Comparison of ENCODE assay signal across 26 mouse cellular contexts in genomic region chr12:31369656-31370055, GRCm38 (mm10). TPM values are rescaled to one million over a fixed set of nuclear protein-coding genes. Genes with fewer than 3 reads are reported as not detected.
DNase-seq lines count a peak whose midpoint lies in the region; ATAC-seq and TF ChIP-seq lines count a peak whose summit lies in the region.
"Had no signal": no experiment of that assay in that cellular context is flagged by ENCODE, and none has a peak within 500 bp of the region (broad histone marks: within the 10 kb centered on the region; RNA-seq: fewer than 3 reads in every experiment).

No protein-coding gene starts in this region.

- no peak overlapping the region for H3K27ac ChIP-seq in intestine, postnatal 0 days (ENCODE audit: low read depth, low read length)
- H3K27ac ChIP-seq in intestine, embryonic 16.5 days (ENCODE audit: low read length), result no peak overlapping the region
- no peak overlapping the region for H3K27ac ChIP-seq in testis, adult 2 months (ENCODE audit: control insufficient read depth, insufficient read depth, low read depth, low read length)
- H3K27ac ChIP-seq in forebrain, embryonic 13.5 days, result no peak overlapping the region
- H3K27ac ChIP-seq: left cerebral cortex, adult 2 months; neural tube, embryonic 15.5 days had no signal

- 74% methylated on average over 7 of the region's 7 CpGs for WGBS in intestine, postnatal 0 days
- WGBS in intestine, embryonic 16.5 days, result 73% methylated on average over 7 of the region's 7 CpGs
- 92% methylated on average over 7 of the region's 7 CpGs for WGBS in forebrain, embryonic 13.5 days

- TF ChIP-seq CTCF in intestine, postnatal 0 days (IDR thresholded peaks at IDR 0.05; ENCODE audit: low read depth), result peak; percentile 33
- TF ChIP-seq CTCF in testis, adult 2 months (IDR thresholded peaks at IDR 0.05; ENCODE audit: control insufficient read depth, insufficient read depth, insufficient replicate concordance, low read depth, low read length), result no peak

- no peak overlapping the region for H3K4me2 ChIP-seq in intestine, postnatal 0 days (replicated peaks; ENCODE audit: low read depth)
- H3K4me2 ChIP-seq in intestine, embryonic 16.5 days (ENCODE audit: low read depth, low read length), result no peak overlapping the region
- H3K4me2 ChIP-seq in forebrain, embryonic 13.5 days, result no peak overlapping the region
- H3K4me2 ChIP-seq: neural tube, embryonic 15.5 days had no signal

- ATAC-seq in intestine, postnatal 0 days, result no peak
- ATAC-seq in intestine, embryonic 16.5 days, result no peak
- no peak for ATAC-seq in forebrain, embryonic 13.5 days
- ATAC-seq: CD4-positive, CD25-positive, alpha-beta regulatory T cell, adult 4 months; forebrain, embryonic 16.5 days had no signal

- no peak for TF ChIP-seq POLR2A in testis, adult 2 months (IDR thresholded peaks at IDR 0.05; ENCODE audit: control insufficient read depth, low read depth, low read length)

- no peak overlapping the region for H3K4me3 ChIP-seq in intestine, postnatal 0 days (ENCODE audit: low read depth, low read length)
- no peak overlapping the region for H3K4me3 ChIP-seq in intestine, embryonic 16.5 days (ENCODE audit: low read length)
- peak overlapping the region; percentile 53 for H3K4me3 ChIP-seq in testis, adult 2 months (ENCODE audit: control insufficient read depth, low read depth, low read length)
- no peak overlapping the region for H3K4me3 ChIP-seq in forebrain, embryonic 13.5 days
- H3K4me3 ChIP-seq: left cerebral cortex, adult 2 months; megakaryocyte, embryonic 14.5 days; neural tube, embryonic 15.5 days had no signal

- DNase-seq in heart, adult 11 months, result peak; percentile 1
- no peak for DNase-seq in heart, adult 18-20 months
- no peak for DNase-seq in testis, postnatal 10 days (ENCODE audit: low spot score)
- no peak for DNase-seq in right cerebral cortex, postnatal 10 days (ENCODE audit: low spot score in 2 of 2)
- DNase-seq: adrenal gland, postnatal 14 days; cerebellum, adult 11 months; embryo, embryonic 11 days; gastrocnemius, postnatal 36 days; kidney, adult 9 months; kidney, postnatal 25 days; layer of hippocampus, adult 9-11 months; left cerebral cortex, postnatal 4 days; lung, adult 2 months; right cerebral cortex, postnatal 14 days had no signal

- no peaks in the 10 kb centered on the region for H3K27me3 ChIP-seq in intestine, postnatal 0 days (replicated peaks; ENCODE audit: control insufficient read depth, insufficient read depth, low read length)
- H3K27me3 ChIP-seq in intestine, embryonic 16.5 days (replicated peaks; ENCODE audit: control insufficient read depth, insufficient read depth, low read length), result no peaks in the 10 kb centered on the region
- H3K27me3 ChIP-seq in testis, adult 2 months (ENCODE audit: control insufficient read depth, insufficient read depth, low read length), result no peaks in the 10 kb centered on the region
- H3K27me3 ChIP-seq in forebrain, embryonic 13.5 days, result no peaks in the 10 kb centered on the region
- H3K27me3 ChIP-seq: megakaryocyte, embryonic 14.5 days; neural tube, embryonic 15.5 days had no signal

- no peaks in the 10 kb centered on the region for H3K9me3 ChIP-seq in intestine, postnatal 0 days (ENCODE audit: control insufficient read depth)
- no peaks in the 10 kb centered on the region for H3K9me3 ChIP-seq in intestine, embryonic 16.5 days (ENCODE audit: control insufficient read depth, low read length)
- H3K9me3 ChIP-seq in forebrain, embryonic 13.5 days (replicated peaks), result no peaks in the 10 kb centered on the region
- H3K9me3 ChIP-seq: G1E; megakaryocyte, embryonic 14.5 days; neural tube, embryonic 15.5 days had no signal

- H3K9ac ChIP-seq in intestine, postnatal 0 days (ENCODE audit: low read depth, low read length), result no peak overlapping the region
- no peak overlapping the region for H3K9ac ChIP-seq in intestine, embryonic 16.5 days (ENCODE audit: low read depth, low read length)
- no peak overlapping the region for H3K9ac ChIP-seq in forebrain, embryonic 13.5 days
- H3K9ac ChIP-seq: neural tube, embryonic 15.5 days had no signal

- H3K4me1 ChIP-seq in intestine, postnatal 0 days (replicated peaks; ENCODE audit: control insufficient read depth, insufficient read depth, low read length), result no peaks in the 10 kb centered on the region
- no peaks in the 10 kb centered on the region for H3K4me1 ChIP-seq in intestine, embryonic 16.5 days (ENCODE audit: control insufficient read depth, insufficient read depth, low read length)
- peaks cover 1% of the 10 kb centered on the region for H3K4me1 ChIP-seq in testis, adult 2 months (ENCODE audit: control insufficient read depth, insufficient read depth, low read length)
- no peaks in the 10 kb centered on the region for H3K4me1 ChIP-seq in forebrain, embryonic 13.5 days

- no peaks in the 10 kb centered on the region for H3K36me3 ChIP-seq in intestine, postnatal 0 days (ENCODE audit: control insufficient read depth, insufficient read depth)
- H3K36me3 ChIP-seq in intestine, embryonic 16.5 days (ENCODE audit: control insufficient read depth, insufficient read depth, low read length), result no peaks in the 10 kb centered on the region
- no peaks in the 10 kb centered on the region for H3K36me3 ChIP-seq in testis, adult 2 months (ENCODE audit: control insufficient read depth, insufficient read depth, low read length)
- H3K36me3 ChIP-seq in forebrain, embryonic 13.5 days (ENCODE audit: poor library complexity, severe bottlenecking), result no peaks in the 10 kb centered on the region
- H3K36me3 ChIP-seq: G1E; neural tube, embryonic 15.5 days had no signal

RNA-seq across cellular contexts. Expression of gene Dld, which starts 18.4 kb away (rescaled TPM):
- 100 to 1,000 TPM; 445 to 463 TPM for total RNA-seq in heart, adult 18-20 months (2021)
- 115 and 124 TPM in 2 replicates for polyA plus RNA-seq in intestine, postnatal 0 days (2015; fragmentation: Nextera tagmentation; extraction: Ambion mirVana)
- 156 and 164 TPM in 2 replicates for polyA plus RNA-seq in intestine, embryonic 16.5 days (2015; fragmentation: Nextera tagmentation; extraction: Ambion mirVana)
- polyA plus RNA-seq in testis, adult 2 months (2012; rRNA removed), result 18.9 and 24.4 TPM in 2 replicates
- 124 and 126 TPM in 2 replicates for polyA plus RNA-seq in forebrain, embryonic 13.5 days (2015; fragmentation: Nextera tagmentation; extraction: Ambion mirVana)

RNA-seq across cellular contexts. Expression of gene Slc26a3, which starts 21.0 kb away (rescaled TPM):
- 1 to 10 TPM in 1 of 2 experiments, under 1 TPM in 1; 0.67 to 1.5 TPM for total RNA-seq in heart, adult 18-20 months (2021)
- polyA plus RNA-seq in intestine, postnatal 0 days (2015; fragmentation: Nextera tagmentation; extraction: Ambion mirVana), result 61.6 and 75.4 TPM in 2 replicates
- 26.7 and 30.0 TPM in 2 replicates for polyA plus RNA-seq in intestine, embryonic 16.5 days (2015; fragmentation: Nextera tagmentation; extraction: Ambion mirVana)
- 0.07 and 0.45 TPM in 2 replicates for polyA plus RNA-seq in testis, adult 2 months (2012; rRNA removed)
- polyA plus RNA-seq in forebrain, embryonic 13.5 days (2015; fragmentation: Nextera tagmentation; extraction: Ambion mirVana), result 0.09 TPM in 1 of 2 replicates, not detected in the other
- total RNA-seq: gastrocnemius, postnatal 36 days had no signal
- polyA plus RNA-seq: CD4-positive, CD25-positive, alpha-beta regulatory T cell, adult 4 months; G1E; midbrain, embryonic 14.5 days; spleen, adult 2 months had no signal

Comparison
In these comparisons a context has a peak if more than half of its experiments do, and no peak if none do; other contexts are left out.
1. RNA of gene Slc26a3, which starts 21.0 kb away (polyA plus RNA-seq): 61.6 to 75.4 TPM in intestine, postnatal 0 days and 26.7 to 30.0 TPM in intestine, embryonic 16.5 days; 0.09 TPM in forebrain, embryonic 13.5 days and 0.07 to 0.45 TPM in testis, adult 2 months; every median in the first group is over 10 times any median in the second.